Mouse (Mus musculus) cerebellum, adult 2 months (tissue): ENCODE results near the gene Jund.

Experiments
- CTCF ChIP-seq: fragments of 200-500 bp; IDR thresholded peaks from 2 replicates; pipeline ENCODE4 v1.5.1; 2011; ENCODE audit warnings: low read depth, mild to moderate bottlenecking, control low read depth, low read length, moderate library complexity, borderline replicate concordance; ENCODE audit not compliant: insufficient read depth
- POLR2A ChIP-seq: fragments of 200-500 bp; IDR thresholded peaks from 2 replicates; pipeline ENCODE4 v1.6.1; 2011; ENCODE audit warnings: low read length, control low read depth, borderline replicate concordance; ENCODE audit not compliant: insufficient read depth

DNA sequence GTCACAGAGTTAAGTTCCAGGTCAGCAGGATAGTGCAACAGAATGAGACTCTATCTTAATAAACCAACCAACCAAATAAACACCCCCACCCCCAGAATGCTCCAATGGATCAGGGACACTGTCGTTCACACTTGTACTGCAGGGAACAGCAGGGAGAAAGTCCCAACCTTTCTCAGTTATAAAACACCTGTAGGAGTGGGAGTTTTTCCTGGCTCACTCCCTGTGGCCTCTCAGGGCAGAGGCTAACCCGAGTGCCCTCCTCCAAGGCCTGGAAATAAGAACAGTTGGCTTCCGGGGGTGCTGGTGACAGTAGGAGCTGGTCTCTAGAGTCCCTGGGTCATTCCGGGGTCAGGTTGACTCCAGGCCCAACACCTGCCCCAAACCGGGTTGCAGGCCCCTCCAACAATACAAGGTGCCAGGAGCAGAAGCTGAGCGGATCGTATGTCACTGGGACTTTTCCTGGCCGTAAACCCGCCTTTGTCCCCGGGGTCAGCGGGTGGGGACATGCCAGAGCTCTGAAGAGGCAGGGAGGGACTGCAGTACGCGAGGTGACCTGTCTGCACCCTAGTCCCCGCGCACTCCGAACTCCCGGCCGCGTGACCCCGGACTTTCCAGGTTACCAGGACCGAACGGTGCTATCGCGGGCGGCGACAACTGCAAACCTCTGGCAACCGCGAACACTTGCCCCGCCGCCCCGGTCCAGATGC lies 39.7 kb upstream of the Jund start:
- TF ChIP-seq POLR2A = no peak
- no peak for TF ChIP-seq CTCF
